In the genomic region with DNA sequence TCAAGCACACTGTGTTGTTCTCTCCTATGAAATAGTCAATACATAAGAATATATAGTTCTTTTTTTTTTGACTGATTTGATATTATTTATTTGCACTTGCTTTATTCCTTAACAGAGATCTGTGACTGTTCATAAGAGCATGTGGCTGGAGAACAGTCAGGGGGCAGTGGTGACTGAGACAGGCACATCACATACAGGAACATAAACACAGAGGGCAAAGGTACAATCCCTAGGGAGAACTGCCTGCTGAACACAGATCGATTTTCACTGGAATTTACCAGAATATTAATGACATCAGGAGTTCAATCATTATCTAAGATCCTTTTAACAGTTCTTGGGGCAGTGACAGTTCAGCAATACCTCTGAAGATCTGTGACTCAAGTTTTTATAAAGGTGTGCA, we compare ENCODE assay signal across 24 mouse cellular contexts.
"Had no signal": no experiment of that assay in that cellular context is flagged by ENCODE, and none has a peak within 500 bp of the region (broad histone marks: within the 10 kb centered on the region; RNA-seq: fewer than 3 reads in every experiment).

No protein-coding gene starts in this region.

- H3K4me3 ChIP-seq: heart, adult 2 months; heart, embryonic 13.5 days; heart, embryonic 15.5 days; hindbrain, embryonic 13.5 days; hindbrain, embryonic 15.5 days; layer of hippocampus, adult 2 months; left cerebral cortex, adult 2 months; limb, embryonic 10.5 days; limb, embryonic 12.5 days; liver, embryonic 13.5 days; liver, embryonic 15.5 days had no signal

- H3K4me1 ChIP-seq: heart, embryonic 13.5 days; heart, embryonic 15.5 days; hindbrain, embryonic 13.5 days; hindbrain, embryonic 15.5 days; limb, embryonic 10.5 days; limb, embryonic 12.5 days; liver, embryonic 13.5 days; liver, embryonic 15.5 days had no signal

- H3K9ac ChIP-seq: heart, embryonic 13.5 days; heart, embryonic 15.5 days; hindbrain, embryonic 13.5 days; hindbrain, embryonic 15.5 days; limb, embryonic 12.5 days; liver, embryonic 13.5 days; liver, embryonic 15.5 days had no signal

- H3K27ac ChIP-seq: heart, adult 2 months; heart, embryonic 13.5 days; heart, embryonic 15.5 days; hindbrain, embryonic 13.5 days; hindbrain, embryonic 15.5 days; hindbrain, postnatal 0 days; layer of hippocampus, adult 2 months; left cerebral cortex, adult 2 months; limb, embryonic 10.5 days; limb, embryonic 12.5 days; liver, embryonic 13.5 days; liver, embryonic 15.5 days had no signal

- H3K36me3 ChIP-seq: heart, embryonic 13.5 days; heart, embryonic 15.5 days; hindbrain, embryonic 13.5 days; hindbrain, embryonic 15.5 days; limb, embryonic 10.5 days; limb, embryonic 12.5 days; liver, embryonic 13.5 days; liver, embryonic 15.5 days had no signal

- H3K4me2 ChIP-seq: heart, embryonic 11.5 days; heart, embryonic 13.5 days; heart, embryonic 15.5 days; hindbrain, embryonic 13.5 days; hindbrain, embryonic 15.5 days; limb, embryonic 12.5 days; liver, embryonic 13.5 days; liver, embryonic 15.5 days had no signal

- H3K27me3 ChIP-seq: heart, embryonic 13.5 days; heart, embryonic 15.5 days; hindbrain, embryonic 13.5 days; hindbrain, embryonic 15.5 days; limb, embryonic 12.5 days; liver, embryonic 13.5 days; liver, embryonic 15.5 days had no signal

- ATAC-seq: hindbrain, postnatal 0 days; intestine, embryonic 16.5 days had no signal

- H3K9me3 ChIP-seq: heart, embryonic 13.5 days; heart, embryonic 15.5 days; hindbrain, embryonic 13.5 days; hindbrain, embryonic 15.5 days; limb, embryonic 10.5 days; limb, embryonic 12.5 days; liver, embryonic 13.5 days; liver, embryonic 15.5 days had no signal

- DNase-seq: gastrocnemius, postnatal 14 days; gastrocnemius, postnatal 36 days; heart, adult 11 months; heart, adult 2 months; heart, postnatal 14 days; heart, postnatal 36 days; kidney, adult 11 months; kidney, adult 8-10 months; kidney, postnatal 10 days; kidney, postnatal 25 days; kidney, postnatal 4 days; liver, embryonic 13.5 days had no signal
